Mouse (Mus musculus) hindbrain, embryonic 16.5 days (tissue): ENCODE measurements at regions not wholly inside any gene's neighbourhood (a gene's known extent, or its start where the extent isn't known, plus 50 kb on each side); places are given as distances from the start of the nearest gene placed in this dataset.
"Not testable (repeated sequence)": the region's sequence is repeated elsewhere in the genome, so short reads cannot be mapped to it uniquely, and the experiment has no call there.

Source experiments
- ATAC-seq: fragments of 200-750 bp; cut with Nextera tagmentation; 2 replicates; pipeline ENCODE4 v1.8.0; 2017; ENCODE audit warnings: moderate TSS enrichment, moderate library complexity
- H3K27ac ChIP-seq: fragments of 300-500 bp; sonication (generic); 2 replicates; pipeline ENCODE4 v1.5.1; 2014; ENCODE audit warnings: low read depth, mild to moderate bottlenecking, control low read depth, low read length, moderate library complexity
- H3K27me3 ChIP-seq: fragments of 300-500 bp; sonication (generic); replicated peaks from 2 replicates; pipeline ENCODE4 v1.6.1; 2014; ENCODE audit warnings: low read length; ENCODE audit not compliant: control insufficient read depth, insufficient read depth
- H3K36me3 ChIP-seq: fragments of 300-500 bp; sonication (generic); 2 replicates; pipeline ENCODE4 v1.6.1; 2014; ENCODE audit warnings: mild to moderate bottlenecking, low read length, moderate library complexity, mixed read lengths; ENCODE audit not compliant: control insufficient read depth, insufficient read depth
- H3K4me1 ChIP-seq: fragments of 300-500 bp; sonication (generic); 2 replicates; pipeline ENCODE4 v1.6.1; 2014; ENCODE audit warnings: low read depth, low read length; ENCODE audit not compliant: control insufficient read depth, insufficient read depth
- H3K4me2 ChIP-seq: fragments of 300-500 bp; sonication (generic); 2 replicates; pipeline ENCODE4 v1.6.1; 2014; ENCODE audit warnings: mild to moderate bottlenecking, low read length, control low read depth, moderate library complexity
- H3K4me3 ChIP-seq: fragments of 300-500 bp; sonication (generic); 2 replicates; pipeline ENCODE4 v1.5.1; 2014; ENCODE audit warnings: mild to moderate bottlenecking, low read length, control low read depth, moderate library complexity
- H3K9ac ChIP-seq: fragments of 300-500 bp; sonication (generic); 2 replicates; pipeline ENCODE4 v1.6.1; 2014; ENCODE audit warnings: low read depth, mild to moderate bottlenecking, control low read depth, low read length, moderate library complexity
- H3K9me3 ChIP-seq: fragments of 300-500 bp; sonication (generic); 2 replicates; pipeline ENCODE4 v1.6.1; 2014; ENCODE audit warnings: mild to moderate bottlenecking, low read length, moderate library complexity; ENCODE audit not compliant: control insufficient read depth
- WGBS: fragments of 180-500 bp; shearing (Covaris S2); extraction: QIAGEN DNeasy Blood & Tissue Kit; methylation state at CpG from one replicate; pipeline ENCODE4 v1.1.7; 2014; 5-methylcytosine and 5-hydroxymethylcytosine counted together

- no peaks in the 10 kb centered on the region for H3K4me1 ChIP-seq
- ATAC-seq, result no peak
- H3K36me3 ChIP-seq, result no peaks in the 10 kb centered on the region
- no peak overlapping the region for H3K4me3 ChIP-seq
- H3K4me2 ChIP-seq, result no peak overlapping the region
- H3K27me3 ChIP-seq, result no peaks in the 10 kb centered on the region
- no peak overlapping the region for H3K9ac ChIP-seq
- no peak overlapping the region for H3K27ac ChIP-seq
- 92% methylated on average over 4 of the region's 4 CpGs for WGBS
- no peaks in the 10 kb centered on the region for H3K9me3 ChIP-seq
Observed at GRCm38 (mm10) chr9:13105426-13105825, 140.2 kb downstream of the Jrkl start.

- 79% methylated on average over 11 of the region's 11 CpGs for WGBS
- no peaks in the 10 kb centered on the region for H3K36me3 ChIP-seq
- ATAC-seq, result no peak
- no peak overlapping the region for H3K27ac ChIP-seq
- H3K9me3 ChIP-seq, result no peaks in the 10 kb centered on the region
- H3K27me3 ChIP-seq, result no peaks in the 10 kb centered on the region
- H3K9ac ChIP-seq, result no peak overlapping the region
- no peaks in the 10 kb centered on the region for H3K4me1 ChIP-seq
- H3K4me3 ChIP-seq, result no peak overlapping the region
- H3K4me2 ChIP-seq, result no peak overlapping the region
Observed at GRCm38 (mm10) chr9:13083669-13084068, 162.0 kb downstream of the Jrkl start.

- H3K9ac ChIP-seq, result no peak overlapping the region
- no peaks in the 10 kb centered on the region for H3K4me1 ChIP-seq
- no peak for ATAC-seq
- H3K4me2 ChIP-seq, result no peak overlapping the region
- H3K36me3 ChIP-seq, result no peaks in the 10 kb centered on the region
- no peaks in the 10 kb centered on the region for H3K27me3 ChIP-seq
- no peaks in the 10 kb centered on the region for H3K9me3 ChIP-seq
- H3K4me3 ChIP-seq, result no peak overlapping the region
- no peak overlapping the region for H3K27ac ChIP-seq
Observed at GRCm38 (mm10) chr9:13049079-13049478, 196.6 kb downstream of the Jrkl start.

- no peak overlapping the region for H3K27ac ChIP-seq
- H3K27me3 ChIP-seq, result no peaks in the 10 kb centered on the region
- no peak for ATAC-seq
- H3K9ac ChIP-seq, result no peak overlapping the region
- H3K4me2 ChIP-seq, result no peak overlapping the region
- H3K4me1 ChIP-seq, result no peaks in the 10 kb centered on the region
- H3K36me3 ChIP-seq, result no peaks in the 10 kb centered on the region
- no peaks in the 10 kb centered on the region for H3K9me3 ChIP-seq
- H3K4me3 ChIP-seq, result no peak overlapping the region
Observed at GRCm38 (mm10) chr9:13019025-13019424, 226.6 kb downstream of the Jrkl start.

- not testable (repeated sequence) for H3K36me3 ChIP-seq, H3K4me2 ChIP-seq, H3K27me3 ChIP-seq, H3K27ac ChIP-seq, H3K9ac ChIP-seq, ATAC-seq, H3K4me3 ChIP-seq, H3K4me1 ChIP-seq, H3K9me3 ChIP-seq
- 87% methylated on average over 1 of the region's 1 CpGs for WGBS
Observed at GRCm38 (mm10) chr9:12983209-12983608, 262.4 kb downstream of the Jrkl start.

- Histone ChIP-seq H3K27ac (no peak overlapping the region), H3K4me3 (no peak overlapping the region), H3K27me3 (no peaks in the 10 kb centered on the region), H3K4me1 (no peaks in the 10 kb centered on the region), H3K4me2 (no peak overlapping the region), H3K9ac (no peak overlapping the region), H3K9me3 (no peaks in the 10 kb centered on the region), H3K36me3 (no peaks in the 10 kb centered on the region)
- WGBS, result 51% methylated on average over 1 of the region's 1 CpGs
- no peak for ATAC-seq
Observed at GRCm38 (mm10) chr9:12973022-12973421, 272.6 kb downstream of the Jrkl start.

- H3K27ac ChIP-seq, result no peak overlapping the region
- no peaks in the 10 kb centered on the region for H3K36me3 ChIP-seq
- 82% methylated on average over 2 of the region's 2 CpGs for WGBS
- no peak overlapping the region for H3K4me3 ChIP-seq
- no peaks in the 10 kb centered on the region for H3K27me3 ChIP-seq
- no peaks in the 10 kb centered on the region for H3K4me1 ChIP-seq
- H3K4me2 ChIP-seq, result no peak overlapping the region
- H3K9ac ChIP-seq, result no peak overlapping the region
- no peak for ATAC-seq
- H3K9me3 ChIP-seq, result no peaks in the 10 kb centered on the region
Observed at GRCm38 (mm10) chr9:12960337-12960736, 285.3 kb downstream of the Jrkl start.

- Histone ChIP-seq H3K9me3 (no peaks in the 10 kb centered on the region), H3K27ac (no peak overlapping the region), H3K4me3 (no peak overlapping the region), H3K36me3 (no peaks in the 10 kb centered on the region), H3K4me2 (no peak overlapping the region), H3K27me3 (no peaks in the 10 kb centered on the region), H3K4me1 (no peaks in the 10 kb centered on the region), H3K9ac (no peak overlapping the region)
- ATAC-seq, result no peak
- WGBS, result 31% methylated on average over 1 of the region's 1 CpGs
Observed at GRCm38 (mm10) chr9:12946088-12946487, 299.5 kb downstream of the Jrkl start.

- Histone ChIP-seq H3K36me3 (no peaks in the 10 kb centered on the region), H3K27me3 (no peaks in the 10 kb centered on the region), H3K4me2 (no peak overlapping the region), H3K9me3 (no peaks in the 10 kb centered on the region), H3K4me1 (no peaks in the 10 kb centered on the region), H3K9ac (no peak overlapping the region), H3K27ac (no peak overlapping the region), H3K4me3 (no peak overlapping the region)
- WGBS, result 66% methylated on average over 2 of the region's 2 CpGs
- ATAC-seq, result no peak
Observed at GRCm38 (mm10) chr9:12945476-12945875, 300.2 kb downstream of the Jrkl start.

- H3K9ac ChIP-seq, result no peak overlapping the region
Observed at GRCm38 (mm10) chr9:12945037-12945436, 300.6 kb downstream of the Jrkl start.

More at GRCm38 (mm10) chr9:12945037-12945436, 300.6 kb downstream of the Jrkl start:
- 53% methylated on average over 4 of the region's 4 CpGs for WGBS
- no peaks in the 10 kb centered on the region for H3K36me3 ChIP-seq
- no peak overlapping the region for H3K4me3 ChIP-seq
- H3K9me3 ChIP-seq, result no peaks in the 10 kb centered on the region
- H3K4me2 ChIP-seq, result no peak overlapping the region
- H3K4me1 ChIP-seq, result no peaks in the 10 kb centered on the region
- no peaks in the 10 kb centered on the region for H3K27me3 ChIP-seq
- no peak for ATAC-seq
- no peak overlapping the region for H3K27ac ChIP-seq
